Mouse (Mus musculus) intestine, postnatal 0 days (tissue): Measurements from ENCODE around the gene Srp68. TPM values are rescaled to one million over a fixed set of nuclear protein-coding genes. Genes with fewer than 3 reads are reported as not detected.
A peak's percentile ranks its signal among the peaks of the same experiment; 100 is the strongest.

Source experiments
- ATAC-seq: fragments of 200-750 bp; cut with Nextera tagmentation; 2 replicates; pipeline ENCODE4 v1.8.0; 2017; ENCODE audit warnings: mild to moderate bottlenecking, moderate TSS enrichment, moderate library complexity
- H3K27ac ChIP-seq: fragments of 300-500 bp; sonication (generic); 2 replicates; pipeline ENCODE4 v1.5.1; 2014; ENCODE audit warnings: mild to moderate bottlenecking, low read depth, low read length, moderate library complexity
- H3K27me3 ChIP-seq: fragments of 300-500 bp; sonication (generic); replicated peaks from 2 replicates; pipeline ENCODE4 v1.6.1; 2014; ENCODE audit warnings: low read length, mixed read lengths; ENCODE audit not compliant: control insufficient read depth, insufficient read depth
- H3K36me3 ChIP-seq: fragments of 300-500 bp; sonication (generic); 2 replicates; pipeline ENCODE4 v1.6.1; 2014; ENCODE audit warnings: mild to moderate bottlenecking, moderate library complexity; ENCODE audit not compliant: control insufficient read depth, insufficient read depth
- H3K4me1 ChIP-seq: fragments of 300-500 bp; sonication (generic); replicated peaks from 2 replicates; pipeline ENCODE4 v1.6.1; 2014; ENCODE audit warnings: antibody characterized with exemption, low read length, mixed read lengths; ENCODE audit not compliant: control insufficient read depth, insufficient read depth
- H3K4me2 ChIP-seq: fragments of 300-500 bp; sonication (generic); replicated peaks from 2 replicates; pipeline ENCODE4 v1.6.1; 2014; ENCODE audit warnings: low read depth, mild to moderate bottlenecking, moderate library complexity
- H3K4me3 ChIP-seq: fragments of 300-500 bp; sonication (generic); 2 replicates; pipeline ENCODE4 v1.5.1; 2014; ENCODE audit warnings: low read depth, low read length
- H3K9ac ChIP-seq: fragments of 300-500 bp; sonication (generic); 2 replicates; pipeline ENCODE4 v1.6.1; 2014; ENCODE audit warnings: mild to moderate bottlenecking, low read depth, low read length
- H3K9me3 ChIP-seq: fragments of 300-500 bp; sonication (generic); 2 replicates; pipeline ENCODE4 v1.6.1; 2016; ENCODE audit warnings: mixed run types; ENCODE audit not compliant: control insufficient read depth
- CTCF ChIP-seq: sonication (generic); IDR thresholded peaks from 2 replicates; pipeline ENCODE4 v1.5.1; 2016; ENCODE audit warnings: low read depth, mild to moderate bottlenecking, control low read depth, antibody characterized with exemption, moderate library complexity
- WGBS: fragments of 180-500 bp; shearing (Covaris S2); extraction: QIAGEN DNeasy Blood & Tissue Kit; methylation state at CpG from one replicate; pipeline ENCODE4 v1.1.7; 2014; 5-methylcytosine and 5-hydroxymethylcytosine counted together
- polyA plus RNA-seq: library from polyadenylated mRNA; unstranded; fragments of >200 nt; fragmentation: Nextera tagmentation; extraction: Ambion mirVana; gene quantifications from 2 replicates; pipeline ENCODE4 v1.2.1, GENCODE M21; 2015

The Srp68 gene
- polyA plus RNA-seq, 1 experiment from 2014 or later = 45.2 TPM

DNA sequence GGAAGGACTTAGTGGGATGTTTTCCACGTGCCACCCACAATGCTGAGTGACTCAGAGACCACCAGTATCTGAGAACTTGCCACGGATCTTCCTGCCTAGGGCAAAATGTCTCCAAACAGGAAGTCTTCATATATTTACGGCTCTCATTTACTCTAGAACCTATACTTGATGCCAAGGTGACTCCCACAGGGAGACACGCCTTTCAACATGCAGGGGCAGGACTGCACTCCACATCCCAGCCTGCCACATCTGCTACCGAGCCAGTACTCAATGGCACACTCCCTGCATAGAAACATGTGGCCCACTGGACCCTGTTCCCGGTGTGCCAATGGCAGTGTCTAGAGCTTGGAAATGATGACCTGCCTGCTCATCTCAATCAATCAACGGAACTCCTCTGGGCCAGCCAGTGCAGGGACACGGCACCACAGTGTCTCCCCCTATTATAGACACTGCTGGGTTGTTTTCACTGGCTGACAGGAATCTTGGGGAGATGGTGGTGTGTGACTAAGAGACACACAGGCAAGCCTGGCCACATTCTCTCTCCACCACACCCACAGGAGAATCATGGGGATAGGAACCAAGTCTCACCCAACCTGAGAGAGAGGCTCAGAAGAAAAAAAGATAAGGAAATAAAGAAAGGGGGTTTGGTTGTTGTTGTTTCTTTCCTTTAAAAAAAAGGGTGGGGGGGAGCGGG lies 17.9 kb downstream of the Srp68 start:
- no peaks in the 10 kb centered on the region for H3K27me3 ChIP-seq
- peaks cover 84% of the 10 kb centered on the region for H3K36me3 ChIP-seq
- no peak overlapping the region for H3K27ac ChIP-seq
- 78% methylated on average over 9 of the region's 9 CpGs for WGBS
- ATAC-seq = no peak
- no peaks in the 10 kb centered on the region for H3K9me3 ChIP-seq
- no peak for TF ChIP-seq CTCF
- no peaks in the 10 kb centered on the region; the same call in 1 of the 2 replicates for H3K4me1 ChIP-seq
- no peak overlapping the region for H3K4me3 ChIP-seq
- H3K4me2 ChIP-seq = no peak overlapping the region
- H3K9ac ChIP-seq = no peak overlapping the region

DNA sequence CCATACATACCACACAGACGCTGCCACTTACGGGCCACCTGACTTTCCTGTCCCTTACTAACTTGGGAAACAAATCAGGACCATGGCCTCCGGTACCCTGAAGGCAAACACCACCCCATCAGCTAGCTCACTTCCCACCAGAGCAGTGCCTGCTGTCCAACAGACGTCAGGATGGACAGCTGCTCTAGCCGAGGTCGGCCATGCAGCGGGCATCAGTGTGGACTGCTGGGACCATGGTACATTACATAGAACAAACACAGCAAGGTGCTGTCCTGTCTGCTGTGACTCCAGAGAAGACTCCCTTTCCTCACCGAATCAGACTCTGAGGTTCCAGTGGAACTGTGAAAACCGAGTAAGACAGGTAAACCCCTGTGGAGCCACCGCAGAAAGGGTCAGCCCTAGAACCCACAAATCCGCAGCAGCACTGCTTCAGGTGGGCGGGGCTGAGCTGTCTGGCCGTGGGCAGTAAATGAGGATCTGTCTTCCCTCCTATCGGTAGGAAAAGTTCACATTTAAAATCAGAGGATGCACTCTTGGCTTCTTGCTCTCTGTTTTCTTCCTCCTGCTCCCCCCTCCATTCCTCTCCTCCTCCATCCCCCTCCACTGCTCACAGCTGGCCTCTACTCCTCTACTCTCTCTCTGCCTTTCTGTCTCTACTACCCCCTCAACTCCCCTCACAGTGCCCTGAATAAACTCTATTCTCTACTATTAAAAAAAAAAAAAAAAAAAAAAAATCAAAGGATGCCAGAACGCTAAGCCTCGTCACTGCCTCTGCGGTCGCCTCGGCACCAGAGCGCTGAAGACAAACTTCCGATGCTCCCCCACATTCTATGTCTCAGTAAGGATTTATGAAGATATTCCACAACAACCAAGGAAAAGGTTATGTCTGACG lies 18.7 kb downstream of the Srp68 start:
- TF ChIP-seq CTCF = no peak
- Histone ChIP-seq H3K27ac (peak overlapping the region; percentile 50), H3K4me2 (no peak overlapping the region), H3K4me1 (no peaks in the 10 kb centered on the region; the same call in 1 of the 2 replicates), H3K9ac (no peak overlapping the region), H3K27me3 (no peaks in the 10 kb centered on the region), H3K4me3 (no peak overlapping the region), H3K36me3 (peaks cover 86% of the 10 kb centered on the region), H3K9me3 (no peaks in the 10 kb centered on the region)
- 79% methylated on average over 22 of the region's 22 CpGs for WGBS
- no peak for ATAC-seq

DNA sequence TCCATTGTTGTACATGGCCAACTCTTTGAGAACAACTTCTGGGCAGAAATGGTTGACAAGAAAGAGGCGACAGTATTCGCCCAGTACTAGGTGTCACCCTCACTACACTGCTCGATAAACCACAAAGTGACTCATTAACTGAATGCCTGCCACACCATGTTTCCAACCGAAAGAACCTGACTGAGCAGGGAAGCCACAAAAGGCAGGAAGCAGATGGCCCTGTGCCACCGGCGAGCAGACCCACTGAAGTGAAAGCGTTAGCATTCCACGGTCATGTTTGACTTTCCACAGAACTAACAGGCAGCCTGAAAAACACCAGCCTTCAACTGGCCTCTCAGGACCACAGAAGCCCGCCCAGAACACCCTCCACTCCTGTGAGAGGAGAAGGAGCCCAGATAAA lies 19.4 kb downstream of the Srp68 start:
- no peaks in the 10 kb centered on the region; the same call in 1 of the 2 replicates for H3K4me1 ChIP-seq
- H3K9ac ChIP-seq = no peak overlapping the region
- ATAC-seq = no peak
- H3K4me2 ChIP-seq = no peak overlapping the region
- no peak for TF ChIP-seq CTCF
- H3K36me3 ChIP-seq = peaks cover 87% of the 10 kb centered on the region
- no peaks in the 10 kb centered on the region for H3K27me3 ChIP-seq
- no peak overlapping the region for H3K4me3 ChIP-seq
- H3K27ac ChIP-seq = peak overlapping the region; percentile 50
- H3K9me3 ChIP-seq = no peaks in the 10 kb centered on the region
- 61% methylated on average over 9 of the region's 9 CpGs for WGBS

DNA sequence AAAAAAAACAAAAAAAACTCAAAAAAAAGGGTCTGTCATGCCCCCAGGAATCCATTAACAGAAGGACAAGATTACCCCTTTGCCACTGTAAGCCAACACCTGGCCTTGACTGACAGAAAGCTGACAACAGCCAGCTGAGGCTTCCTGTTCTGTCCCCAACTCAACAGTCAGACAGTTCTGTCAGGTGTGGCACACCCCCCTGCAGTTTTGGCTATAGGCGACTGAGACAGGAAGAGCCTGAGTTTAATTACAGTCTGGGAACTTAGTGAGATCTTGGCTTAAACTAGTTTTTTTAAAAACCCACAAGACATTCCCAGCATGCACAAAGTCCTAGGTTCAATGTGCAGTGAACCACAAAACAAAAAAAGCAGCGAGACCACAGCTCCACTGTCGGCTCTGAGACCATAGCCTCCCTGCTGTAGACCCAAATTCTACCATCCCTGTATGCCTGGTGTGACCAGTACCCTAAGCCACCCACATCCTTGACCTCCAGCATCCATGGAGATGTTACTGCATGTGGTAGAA lies 20.9 kb downstream of the Srp68 start:
- Histone ChIP-seq H3K9me3 (no peaks in the 10 kb centered on the region), H3K9ac (no peak overlapping the region), H3K27ac (no peak overlapping the region), H3K27me3 (no peaks in the 10 kb centered on the region), H3K36me3 (peaks cover 93% of the 10 kb centered on the region), H3K4me1 (no peaks in the 10 kb centered on the region), H3K4me3 (no peak overlapping the region), H3K4me2 (no peak overlapping the region)
- ATAC-seq = no peak
- 85% methylated on average over 3 of the region's 3 CpGs for WGBS
- no peak for TF ChIP-seq CTCF

DNA sequence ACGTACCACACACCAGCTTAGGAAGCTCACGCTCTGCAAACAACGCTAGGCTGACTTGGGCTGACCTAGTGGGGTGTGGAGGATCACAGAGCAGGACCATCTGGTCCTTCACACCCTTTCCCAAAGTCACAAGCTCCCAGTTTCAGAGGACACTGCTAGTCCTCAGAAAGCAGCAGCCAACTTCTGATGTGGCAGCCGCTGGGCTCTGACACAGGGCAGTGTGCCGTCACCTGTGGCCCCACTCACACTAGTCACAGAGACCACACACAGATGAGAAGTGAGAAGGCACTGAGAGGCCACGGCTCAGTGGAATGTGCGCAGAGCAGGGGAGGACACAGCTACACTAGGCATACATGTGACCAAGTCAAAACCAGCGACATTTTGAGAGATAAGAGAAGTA lies 23.1 kb downstream of the Srp68 start:
- H3K4me1 ChIP-seq = no peaks in the 10 kb centered on the region
- peak overlapping the region; percentile 46; the same call in 1 of the 2 replicates for H3K27ac ChIP-seq
- H3K27me3 ChIP-seq = no peaks in the 10 kb centered on the region
- no peak for TF ChIP-seq CTCF
- H3K4me2 ChIP-seq = no peak overlapping the region
- no peak overlapping the region for H3K9ac ChIP-seq
- H3K4me3 ChIP-seq = no peak overlapping the region
- H3K9me3 ChIP-seq = no peaks in the 10 kb centered on the region
- H3K36me3 ChIP-seq = peaks cover 93% of the 10 kb centered on the region
- ATAC-seq = no peak
- 86% methylated on average over 8 of the region's 8 CpGs for WGBS
